Mouse (Mus musculus): ENCODE measurements at regions not wholly inside any gene's neighbourhood (a gene's known extent, or its start where the extent isn't known, plus 50 kb on each side); places are given as distances from the start of the nearest gene placed in this dataset.
A peak's percentile ranks its signal among the peaks of the same experiment; 100 is the strongest.

DNA sequence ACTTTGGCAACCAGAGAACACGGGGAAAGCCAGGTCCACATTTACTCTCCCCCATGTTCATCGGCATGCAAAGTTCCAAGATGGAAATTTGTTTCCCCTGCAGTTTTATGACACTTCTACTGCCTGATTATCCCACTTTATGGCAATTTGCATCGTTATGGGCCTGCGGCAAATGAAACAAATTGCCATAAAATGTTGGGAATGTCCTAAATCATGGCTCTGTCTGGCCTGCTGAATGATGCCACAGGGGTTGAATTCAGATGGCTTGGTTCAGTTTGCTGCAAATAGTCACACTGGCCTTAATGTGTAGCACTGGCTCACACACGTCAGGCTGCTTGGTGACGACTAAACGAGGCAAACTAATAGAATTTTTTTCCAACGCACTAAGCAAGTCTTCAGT, 393.2 kb downstream of the Psat1 start:
- ATAC-seq (ENCODE audit: low FRiP score) (no peak), DNase-seq (ENCODE audit: low spot score, missing footprints) (peak; percentile 67)
- H3K4me1 ChIP-seq (ENCODE audit: control insufficient read depth, insufficient read depth, low read length): no peaks in the 10 kb centered on the region
- no peak overlapping the region for H3K27ac ChIP-seq (ENCODE audit: low read depth, low read length)
- no peaks in the 10 kb centered on the region for H3K9me3 ChIP-seq (ENCODE audit: control insufficient read depth, low read length)
- no peak overlapping the region for H3K9ac ChIP-seq (ENCODE audit: low read length)
- H3K36me3 ChIP-seq (ENCODE audit: control insufficient read depth, insufficient read depth, low read length): no peaks in the 10 kb centered on the region
- H3K4me3 ChIP-seq (ENCODE audit: low read depth, low read length): no peak overlapping the region
- WGBS: 91% methylated on average over 8 of the region's 8 CpGs
- H3K27me3 ChIP-seq (ENCODE audit: control insufficient read depth, insufficient read depth, low read length): no peaks in the 10 kb centered on the region
- H3K4me2 ChIP-seq: no peak overlapping the region

DNA sequence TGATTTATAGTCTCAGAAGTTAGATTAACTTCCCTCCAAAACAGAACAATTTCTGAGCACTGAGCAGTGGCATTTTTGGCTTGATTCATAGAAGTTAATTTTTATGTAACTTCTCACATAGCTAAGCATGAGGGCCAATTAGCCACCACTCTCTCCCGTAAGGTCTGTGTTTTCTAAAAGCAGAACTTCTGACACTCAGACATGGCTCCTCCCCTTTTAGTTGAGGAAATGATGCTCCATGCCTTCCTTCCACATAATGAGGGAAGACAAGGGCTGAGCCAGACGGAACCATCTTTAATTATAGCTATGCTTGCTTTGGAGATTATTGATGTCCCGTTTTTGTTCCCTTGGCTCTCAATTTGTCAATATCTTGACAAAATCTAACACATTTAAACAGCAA, 429.3 kb downstream of the Psat1 start:
- H3K4me2 ChIP-seq: no peak overlapping the region
- H3K4me3 ChIP-seq (ENCODE audit: low read depth, low read length): no peak overlapping the region
- H3K27ac ChIP-seq (ENCODE audit: low read depth, low read length): no peak overlapping the region
- H3K4me1 ChIP-seq (ENCODE audit: control insufficient read depth, insufficient read depth, low read length): peaks cover 6% of the 10 kb centered on the region; the same call in 1 of the 2 replicates
- ATAC-seq (ENCODE audit: low FRiP score): no peak
- no peak overlapping the region for H3K9ac ChIP-seq (ENCODE audit: low read length)
- H3K36me3 ChIP-seq (ENCODE audit: control insufficient read depth, insufficient read depth, low read length): no peaks in the 10 kb centered on the region
- no peaks in the 10 kb centered on the region; the same call in 1 of the 2 replicates for H3K9me3 ChIP-seq (ENCODE audit: control insufficient read depth, low read length)
- H3K27me3 ChIP-seq (ENCODE audit: control insufficient read depth, insufficient read depth, low read length): no peaks in the 10 kb centered on the region
- DNase-seq (ENCODE audit: low spot score, missing footprints): no peak
- 86% methylated on average over 3 of the region's 3 CpGs for WGBS

DNA sequence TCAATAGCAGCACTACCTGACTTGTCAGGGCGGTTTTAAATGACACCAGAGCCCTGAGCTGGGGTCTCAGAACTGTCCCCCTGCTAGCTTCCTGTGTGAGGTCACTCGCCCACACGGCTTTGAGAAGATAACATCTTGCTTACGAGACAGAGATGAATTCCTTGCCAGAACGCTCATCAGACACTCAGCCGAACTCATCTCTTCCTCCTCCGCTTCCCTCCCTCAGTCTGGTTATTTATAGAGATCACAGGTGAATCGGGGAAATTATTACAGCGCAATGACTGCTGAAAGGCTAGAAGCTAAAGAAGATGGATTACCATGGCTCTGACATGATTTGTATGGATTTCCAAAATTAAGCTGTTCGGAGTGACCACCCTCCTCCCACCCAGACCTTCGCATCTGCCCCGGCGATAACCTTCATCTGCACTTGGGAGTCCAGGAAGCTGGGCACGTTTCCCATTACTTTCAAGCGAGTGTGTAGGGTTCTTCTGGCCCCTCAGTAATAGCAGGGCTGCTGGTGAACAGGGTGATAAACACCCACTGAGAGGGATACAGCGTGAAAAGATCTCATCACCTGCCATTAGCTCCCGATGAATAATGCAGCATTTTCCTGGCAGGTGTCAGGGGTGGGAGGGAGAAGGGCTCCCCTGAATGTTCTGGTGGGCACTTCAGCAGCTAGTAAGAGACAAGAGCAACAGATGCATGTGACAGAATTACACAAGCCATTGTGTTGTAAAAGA, 430.4 kb downstream of the Psat1 start:
- Histone ChIP-seq H3K4me2 (no peak overlapping the region), H3K36me3 (ENCODE audit: control insufficient read depth, insufficient read depth, low read length) (no peaks in the 10 kb centered on the region), H3K9ac (ENCODE audit: low read length) (no peak overlapping the region), H3K4me1 (ENCODE audit: control insufficient read depth, insufficient read depth, low read length) (peaks cover 6% of the 10 kb centered on the region; the same call in 1 of the 2 replicates), H3K4me3 (ENCODE audit: low read depth, low read length) (no peak overlapping the region), H3K27ac (ENCODE audit: low read depth, low read length) (no peak overlapping the region), H3K9me3 (ENCODE audit: control insufficient read depth, low read length) (no peaks in the 10 kb centered on the region), H3K27me3 (ENCODE audit: control insufficient read depth, insufficient read depth, low read length) (no peaks in the 10 kb centered on the region)
- ATAC-seq (ENCODE audit: low FRiP score): no peak
- WGBS: 56% methylated on average over 17 of the region's 17 CpGs
- DNase-seq (ENCODE audit: low spot score, missing footprints): no peak

DNA sequence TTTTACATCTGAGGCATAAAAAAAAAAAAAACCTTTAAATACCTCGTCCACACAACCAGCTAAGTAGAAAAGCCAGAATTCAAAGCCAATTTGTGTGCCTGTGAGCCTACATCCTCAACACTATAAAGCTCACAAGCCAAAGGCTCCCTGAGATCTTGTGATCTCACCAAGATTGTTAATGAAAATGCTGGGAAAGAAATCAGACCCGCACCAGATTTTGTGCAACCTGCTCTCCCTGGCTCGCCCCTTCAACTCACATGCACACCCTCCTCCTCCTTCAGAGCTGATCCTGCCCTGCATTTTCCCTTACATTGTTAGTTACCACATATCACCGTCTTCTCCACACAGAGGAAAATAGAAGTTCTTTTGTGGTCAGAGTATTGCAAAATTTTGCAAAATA, 433.9 kb downstream of the Psat1 start:
- Histone ChIP-seq H3K4me2 (no peak overlapping the region), H3K27me3 (ENCODE audit: control insufficient read depth, insufficient read depth, low read length) (no peaks in the 10 kb centered on the region), H3K27ac (ENCODE audit: low read depth, low read length) (no peak overlapping the region), H3K4me1 (ENCODE audit: control insufficient read depth, insufficient read depth, low read length) (peaks cover 6% of the 10 kb centered on the region; the same call in 1 of the 2 replicates), H3K36me3 (ENCODE audit: control insufficient read depth, insufficient read depth, low read length) (no peaks in the 10 kb centered on the region), H3K9ac (ENCODE audit: low read length) (no peak overlapping the region), H3K4me3 (ENCODE audit: low read depth, low read length) (no peak overlapping the region), H3K9me3 (ENCODE audit: control insufficient read depth, low read length) (no peaks in the 10 kb centered on the region)
- no peak for DNase-seq (ENCODE audit: low spot score, missing footprints)
- no peak for ATAC-seq (ENCODE audit: low FRiP score)
- 92% methylated on average over 4 of the region's 4 CpGs for WGBS

DNA sequence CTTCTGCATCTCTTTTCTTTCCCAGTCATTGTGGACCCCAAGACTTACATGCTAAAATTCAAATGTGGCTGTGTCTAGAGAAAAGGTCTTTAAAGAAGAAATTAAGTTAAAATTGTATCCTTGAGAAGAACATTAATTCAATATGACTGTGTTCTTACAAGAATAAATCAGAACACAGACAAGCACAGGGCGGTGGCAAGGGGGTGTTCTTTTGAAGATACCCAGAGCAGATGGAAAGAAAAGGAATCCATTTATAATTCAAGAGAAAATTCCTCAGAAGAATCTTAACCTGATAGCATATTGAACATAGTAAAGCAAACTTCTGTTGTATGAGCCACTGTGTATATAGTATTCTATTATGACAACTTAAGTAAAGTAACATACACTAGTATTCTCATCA, 436.7 kb downstream of the Psat1 start:
- 94% methylated on average over 1 of the region's 1 CpGs for WGBS
- no peaks in the 10 kb centered on the region for H3K9me3 ChIP-seq (ENCODE audit: control insufficient read depth, low read length)
- H3K9ac ChIP-seq (ENCODE audit: low read length): no peak overlapping the region
- H3K27ac ChIP-seq (ENCODE audit: low read depth, low read length): no peak overlapping the region
- DNase-seq (ENCODE audit: low spot score, missing footprints) (no peak), ATAC-seq (ENCODE audit: low FRiP score) (no peak)
- no peaks in the 10 kb centered on the region for H3K27me3 ChIP-seq (ENCODE audit: control insufficient read depth, insufficient read depth, low read length)
- no peaks in the 10 kb centered on the region for H3K4me1 ChIP-seq (ENCODE audit: control insufficient read depth, insufficient read depth, low read length)
- no peak overlapping the region for H3K4me2 ChIP-seq
- no peak overlapping the region for H3K4me3 ChIP-seq (ENCODE audit: low read depth, low read length)
- no peaks in the 10 kb centered on the region for H3K36me3 ChIP-seq (ENCODE audit: control insufficient read depth, insufficient read depth, low read length)

DNA sequence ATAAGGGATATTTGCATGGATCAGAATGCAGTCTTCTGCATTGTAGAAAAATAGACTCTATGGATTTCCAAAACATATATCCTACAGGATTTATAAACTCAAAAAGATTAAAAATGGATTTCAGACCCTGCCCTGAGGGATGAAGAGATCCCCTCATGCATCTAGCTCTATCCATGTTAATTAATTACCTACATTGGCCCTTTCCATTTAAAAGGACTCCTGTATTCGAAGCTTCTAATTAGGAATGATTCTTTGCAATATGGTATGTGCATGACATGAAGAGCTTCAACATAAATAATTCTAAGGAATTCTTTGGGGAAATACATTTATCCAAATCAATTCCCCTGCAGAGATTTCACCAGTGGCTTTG, 444.2 kb downstream of the Psat1 start:
- WGBS: 79% methylated on average over 1 of the region's 1 CpGs
- no peaks in the 10 kb centered on the region for H3K36me3 ChIP-seq (ENCODE audit: control insufficient read depth, insufficient read depth, low read length)
- H3K27me3 ChIP-seq (ENCODE audit: control insufficient read depth, insufficient read depth, low read length): no peaks in the 10 kb centered on the region
- no peak for ATAC-seq (ENCODE audit: low FRiP score)
- H3K4me2 ChIP-seq: no peak overlapping the region
- no peaks in the 10 kb centered on the region for H3K9me3 ChIP-seq (ENCODE audit: control insufficient read depth, low read length)
- H3K27ac ChIP-seq (ENCODE audit: low read depth, low read length): no peak overlapping the region
- no peak overlapping the region for H3K9ac ChIP-seq (ENCODE audit: low read length)
- H3K4me3 ChIP-seq (ENCODE audit: low read depth, low read length): no peak overlapping the region
- H3K4me1 ChIP-seq (ENCODE audit: control insufficient read depth, insufficient read depth, low read length): no peaks in the 10 kb centered on the region
- no peak for DNase-seq (ENCODE audit: low spot score, missing footprints)

DNA sequence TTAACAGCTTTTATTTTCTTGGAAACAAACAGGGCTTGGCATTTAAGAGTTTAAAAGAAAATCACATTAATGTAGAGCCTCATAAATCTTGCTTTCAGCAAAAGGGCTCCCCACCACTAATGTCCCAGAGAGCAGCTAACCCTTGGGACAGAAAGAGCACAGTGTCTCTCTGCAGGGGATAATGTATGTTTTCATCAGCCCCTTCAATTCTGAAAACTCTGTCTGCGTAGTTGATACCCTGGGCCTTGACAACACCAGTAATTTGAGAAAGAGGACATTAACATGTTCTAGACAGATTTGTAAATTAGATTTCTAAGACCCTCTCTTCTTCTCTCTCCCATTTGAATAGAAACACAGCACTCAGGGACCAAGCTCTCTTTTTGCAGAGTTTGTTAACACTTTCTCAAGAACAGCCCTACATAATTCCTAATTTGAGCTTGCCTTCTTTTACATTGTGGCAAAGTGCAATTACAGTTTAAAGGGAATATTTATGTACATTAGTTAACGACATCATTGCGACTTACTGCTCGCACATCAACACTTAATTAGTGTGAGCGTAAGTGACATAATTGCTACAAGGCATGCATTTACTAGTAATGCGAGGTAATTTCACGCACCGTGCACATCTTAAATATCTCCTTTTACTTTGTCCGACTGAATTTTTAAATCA, 444.7 kb downstream of the Psat1 start:
- Histone ChIP-seq H3K9ac (ENCODE audit: low read length) (no peak overlapping the region), H3K4me2 (no peak overlapping the region), H3K36me3 (ENCODE audit: control insufficient read depth, insufficient read depth, low read length) (no peaks in the 10 kb centered on the region), H3K9me3 (ENCODE audit: control insufficient read depth, low read length) (no peaks in the 10 kb centered on the region), H3K4me3 (ENCODE audit: low read depth, low read length) (no peak overlapping the region), H3K4me1 (ENCODE audit: control insufficient read depth, insufficient read depth, low read length) (no peaks in the 10 kb centered on the region), H3K27ac (ENCODE audit: low read depth, low read length) (no peak overlapping the region), H3K27me3 (ENCODE audit: control insufficient read depth, insufficient read depth, low read length) (no peaks in the 10 kb centered on the region)
- WGBS: 78% methylated on average over 9 of the region's 9 CpGs
- no peak for ATAC-seq (ENCODE audit: low FRiP score)
- no peak for DNase-seq (ENCODE audit: low spot score, missing footprints)

DNA sequence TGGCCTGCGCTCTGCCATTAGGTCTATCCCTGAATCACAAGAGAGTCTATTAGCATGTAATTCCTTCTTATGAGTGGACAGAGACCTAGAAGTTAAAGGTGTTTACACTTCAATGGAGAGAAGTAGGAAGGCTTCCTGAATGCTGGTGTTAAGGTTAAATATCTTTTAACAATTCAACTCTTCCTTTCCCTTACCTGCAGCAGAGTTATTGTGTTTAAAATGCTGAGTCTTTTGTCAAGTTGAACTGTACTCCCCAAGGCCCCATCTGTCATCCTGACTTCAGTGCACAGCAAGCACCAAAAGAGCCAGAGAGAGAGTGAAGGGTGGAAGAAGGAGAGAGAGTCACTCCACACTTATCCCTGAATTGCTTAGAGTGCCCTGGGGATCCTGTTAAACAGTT, 451.6 kb downstream of the Psat1 start:
- DNase-seq (ENCODE audit: low spot score, missing footprints): no peak
- Histone ChIP-seq H3K27ac (ENCODE audit: low read depth, low read length) (no peak overlapping the region), H3K36me3 (ENCODE audit: control insufficient read depth, insufficient read depth, low read length) (no peaks in the 10 kb centered on the region), H3K27me3 (ENCODE audit: control insufficient read depth, insufficient read depth, low read length) (no peaks in the 10 kb centered on the region), H3K4me1 (ENCODE audit: control insufficient read depth, insufficient read depth, low read length) (no peaks in the 10 kb centered on the region), H3K4me2 (no peak overlapping the region), H3K9me3 (ENCODE audit: control insufficient read depth, low read length) (no peaks in the 10 kb centered on the region), H3K4me3 (ENCODE audit: low read depth, low read length) (no peak overlapping the region), H3K9ac (ENCODE audit: low read length) (no peak overlapping the region)
- no peak for ATAC-seq (ENCODE audit: low FRiP score)
- WGBS: 82% methylated on average over 1 of the region's 1 CpGs

DNA sequence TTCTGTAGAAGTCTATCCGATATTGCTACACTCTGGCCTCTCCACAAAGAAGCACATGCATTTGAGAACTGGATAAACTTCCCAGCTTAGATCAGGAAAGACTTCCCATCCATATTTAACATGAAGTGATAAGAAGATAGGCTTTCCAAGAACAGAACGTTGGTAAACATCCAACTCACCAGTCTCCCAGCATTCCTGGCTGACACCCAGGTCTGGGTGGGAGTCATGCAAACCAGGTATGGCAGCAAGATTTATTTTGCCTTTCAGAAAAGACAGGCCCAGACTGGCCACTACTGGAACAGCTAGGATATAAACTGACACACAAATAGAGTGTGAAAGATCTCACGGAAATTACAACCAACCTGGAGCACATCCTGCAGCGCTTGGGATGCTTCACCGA, 459.6 kb downstream of the Psat1 start:
- no peak for DNase-seq (ENCODE audit: low spot score, missing footprints)
- no peak overlapping the region for H3K4me3 ChIP-seq (ENCODE audit: low read depth, low read length)
- no peaks in the 10 kb centered on the region for H3K4me1 ChIP-seq (ENCODE audit: control insufficient read depth, insufficient read depth, low read length)
- H3K27ac ChIP-seq (ENCODE audit: low read depth, low read length): no peak overlapping the region
- no peaks in the 10 kb centered on the region for H3K9me3 ChIP-seq (ENCODE audit: control insufficient read depth, low read length)
- 91% methylated on average over 5 of the region's 5 CpGs for WGBS
- H3K27me3 ChIP-seq (ENCODE audit: control insufficient read depth, insufficient read depth, low read length): no peaks in the 10 kb centered on the region
- H3K4me2 ChIP-seq: no peak overlapping the region
- no peaks in the 10 kb centered on the region for H3K36me3 ChIP-seq (ENCODE audit: control insufficient read depth, insufficient read depth, low read length)
- ATAC-seq (ENCODE audit: low FRiP score): no peak
- no peak overlapping the region for H3K9ac ChIP-seq (ENCODE audit: low read length)
